Mouse (Mus musculus): ENCODE data around the gene Inppl1.

Gene Inppl1

GRCm38 (mm10) chr7:101837154-101837605, 849 bp downstream of the Inppl1 start:
- DNase-seq = peak; percentile 46

- peak; percentile 86 for DNase-seq
These were observed 1.5 kb downstream of the Inppl1 start for GRCm38 (mm10) chr7:101836271-101837153.

GRCm38 (mm10) chr7:101835457-101836109, 2.4 kb downstream of the Inppl1 start:
- no peak for DNase-seq

- DNase-seq = no peak
These were observed 3.1 kb downstream of the Inppl1 start for GRCm38 (mm10) chr7:101834903-101835302.

GRCm38 (mm10) chr7:101833916-101834584, 4.0 kb downstream of the Inppl1 start:
- no peak for DNase-seq

- no peak for DNase-seq
These were observed 4.7 kb downstream of the Inppl1 start for GRCm38 (mm10) chr7:101833352-101833751.

GRCm38 (mm10) chr7:101832372-101832771, 5.7 kb downstream of the Inppl1 start:
- DNase-seq = no peak

- DNase-seq = no peak
These were observed 6.6 kb downstream of the Inppl1 start for GRCm38 (mm10) chr7:101831437-101831836.

- DNase-seq = no peak
These were observed 7.7 kb downstream of the Inppl1 start for GRCm38 (mm10) chr7:101830373-101830772.

- peak; percentile 61 for DNase-seq
These were observed 14.0 kb downstream of the Inppl1 start for GRCm38 (mm10) chr7:101823758-101824630.

- DNase-seq = peak; percentile 64
These were observed 14.9 kb downstream of the Inppl1 start for GRCm38 (mm10) chr7:101822836-101823757.

- peak; percentile 60 for DNase-seq
These were observed 16.2 kb downstream of the Inppl1 start for GRCm38 (mm10) chr7:101821571-101822501.

GRCm38 (mm10) chr7:101820295-101821030, 17.6 kb downstream of the Inppl1 start:
- DNase-seq = no peak

- no peak for DNase-seq
These were observed 20.1 kb downstream of the Inppl1 start, which contains the start of gene Phox2a for GRCm38 (mm10) chr7:101817861-101818401. TSS of gene Phox2a (plus strand) at chr7:101818313.

GRCm38 (mm10) chr7:101777053-101777452, 61.0 kb downstream of the Inppl1 start:
- no peak for DNase-seq

GRCm38 (mm10) chr7:101772687-101773086, 65.3 kb downstream of the Inppl1 start:
- no peak for DNase-seq
